Mouse (Mus musculus): ENCODE measurements at regions not wholly inside any gene's neighbourhood (a gene's known extent, or its start where the extent isn't known, plus 50 kb on each side); places are given as distances from the start of the nearest gene placed in this dataset.

- DNase-seq (ENCODE audit: extremely low spot score in 1 of 2, low spot score in 2 of 2): no peak
- intact Hi-C loops (cut with DNase I): no loop called here
Measured at GRCm38 (mm10) chr2:75118348-75118926, 292.8 kb downstream of the Mtx2 start.

GRCm38 (mm10) chr2:75119599-75119998 lies 294.0 kb downstream of the Mtx2 start:
- intact Hi-C loops (cut with DNase I): no loop called here
- DNase-seq (ENCODE audit: extremely low spot score in 1 of 2, low spot score in 2 of 2): no peak

- intact Hi-C loops (cut with DNase I): loop anchor here (10.0 kb wide), 1 partner anchor 169 kb away; no protein-coding TSS in a partner anchor
- no peak for DNase-seq (ENCODE audit: extremely low spot score in 1 of 2, low spot score in 2 of 2)
Measured at GRCm38 (mm10) chr2:75133298-75134080, 307.9 kb downstream of the Mtx2 start.

- no peak for DNase-seq (ENCODE audit: extremely low spot score in 1 of 2, low spot score in 2 of 2)
- intact Hi-C loops (cut with DNase I): loop anchor here (5.0 to 10.0 kb wide), 4 partner anchors 172 to 451 kb away; partner anchors contain the start of gene Hoxd8
Measured at GRCm38 (mm10) chr2:75136618-75137017, 311.0 kb downstream of the Mtx2 start.

- intact Hi-C loops (cut with DNase I): loop anchor here (5.0 to 10.0 kb wide), 4 partner anchors 173 to 450 kb away; partner anchors contain the start of gene Hoxd8
- peak in 1 of 2 experiments; percentile 30 for DNase-seq (ENCODE audit: extremely low spot score in 1 of 2, low spot score in 2 of 2)
Measured at GRCm38 (mm10) chr2:75137133-75137982, 311.8 kb downstream of the Mtx2 start.

GRCm38 (mm10) chr2:75137983-75138745 lies 312.6 kb downstream of the Mtx2 start:
- intact Hi-C loops (cut with DNase I): loop anchor here (5.0 to 10.0 kb wide), 4 partner anchors 173 to 449 kb away; partner anchors contain the start of gene Hoxd8
- peak; percentile 27 to 74 for DNase-seq (ENCODE audit: extremely low spot score in 1 of 2, low spot score in 2 of 2)

- intact Hi-C loops (cut with DNase I): loop anchor here (5.0 to 10.0 kb wide), 4 partner anchors 174 to 449 kb away; partner anchors contain the start of gene Hoxd8
Measured at GRCm38 (mm10) chr2:75138746-75139060, 313.1 kb downstream of the Mtx2 start.

GRCm38 (mm10) chr2:75139544-75139943 lies 313.9 kb downstream of the Mtx2 start:
- intact Hi-C loops (cut with DNase I): loop anchor here (5.0 to 10.0 kb wide), 4 partner anchors 175 to 448 kb away; partner anchors contain the start of gene Hoxd8
- no peak for DNase-seq (ENCODE audit: extremely low spot score in 1 of 2, low spot score in 2 of 2)

More at GRCm38 (mm10) chr2:75138746-75139060, 313.1 kb downstream of the Mtx2 start:
- no peak for DNase-seq (ENCODE audit: extremely low spot score in 1 of 2, low spot score in 2 of 2)

- intact Hi-C loops (cut with DNase I): loop anchor here (5.0 kb wide), 1 partner anchor 85 kb away; no protein-coding TSS in a partner anchor
Measured at GRCm38 (mm10) chr2:75142675-75143074, 317.1 kb downstream of the Mtx2 start.

GRCm38 (mm10) chr2:75144861-75145260 lies 319.3 kb downstream of the Mtx2 start:
- no peak for DNase-seq (ENCODE audit: extremely low spot score in 1 of 2, low spot score in 2 of 2)
- intact Hi-C loops (cut with DNase I): loop anchor here (5.0 kb wide), 1 partner anchor 88 kb away; no protein-coding TSS in a partner anchor

More at GRCm38 (mm10) chr2:75142675-75143074, 317.1 kb downstream of the Mtx2 start:
- DNase-seq (ENCODE audit: extremely low spot score in 1 of 2, low spot score in 2 of 2): no peak

- intact Hi-C loops (cut with DNase I): no loop called here
- DNase-seq (ENCODE audit: extremely low spot score in 1 of 2, low spot score in 2 of 2): no peak
Measured at GRCm38 (mm10) chr2:75146256-75146655, 320.7 kb downstream of the Mtx2 start.

- no peak for DNase-seq (ENCODE audit: extremely low spot score in 1 of 2, low spot score in 2 of 2)
- intact Hi-C loops (cut with DNase I): no loop called here
Measured at GRCm38 (mm10) chr2:75147399-75147798, 321.8 kb downstream of the Mtx2 start.

- DNase-seq (ENCODE audit: extremely low spot score in 1 of 2, low spot score in 2 of 2): no peak
- intact Hi-C loops (cut with DNase I): no loop called here
Measured at GRCm38 (mm10) chr2:75147967-75148366, 322.4 kb downstream of the Mtx2 start.

- intact Hi-C loops (cut with DNase I): no loop called here
- DNase-seq (ENCODE audit: extremely low spot score in 1 of 2, low spot score in 2 of 2): no peak
Measured at GRCm38 (mm10) chr2:75149036-75149435, 323.4 kb downstream of the Mtx2 start.

GRCm38 (mm10) chr2:75149562-75149961 lies 324.0 kb downstream of the Mtx2 start:
- intact Hi-C loops (cut with DNase I): no loop called here
- no peak for DNase-seq (ENCODE audit: extremely low spot score in 1 of 2, low spot score in 2 of 2)

- intact Hi-C loops (cut with DNase I): loop anchor here (5.0 kb wide), 1 partner anchor 161 kb away; no protein-coding TSS in a partner anchor
- peak; percentile 39 to 77 for DNase-seq (ENCODE audit: extremely low spot score in 1 of 2, low spot score in 2 of 2)
Measured at GRCm38 (mm10) chr2:75150986-75151385, 325.4 kb downstream of the Mtx2 start.

GRCm38 (mm10) chr2:75151519-75151918 lies 325.9 kb downstream of the Mtx2 start:
- intact Hi-C loops (cut with DNase I): loop anchor here (5.0 kb wide), 1 partner anchor 161 kb away; no protein-coding TSS in a partner anchor
- DNase-seq (ENCODE audit: extremely low spot score in 1 of 2, low spot score in 2 of 2): peak in 1 of 2 experiments; percentile 11

- no peak for DNase-seq (ENCODE audit: extremely low spot score in 1 of 2, low spot score in 2 of 2)
- intact Hi-C loops (cut with DNase I): loop anchor here (5.0 kb wide), 1 partner anchor 160 kb away; no protein-coding TSS in a partner anchor
Measured at GRCm38 (mm10) chr2:75152477-75152990, 326.9 kb downstream of the Mtx2 start.
